Mouse (Mus musculus): ENCODE measurements around the gene Wdr35. TPM values are rescaled to one million over a fixed set of nuclear protein-coding genes. Genes with fewer than 3 reads are reported as not detected.

Wdr35 gene
- polyA plus RNA-seq, 1 experiment from 2014 or later: 25.4 TPM

GRCm38 (mm10) chr12:9071493-9071892 lies 97.8 kb downstream of the Wdr35 start:
- WGBS: 46% methylated on average over 4 of the region's 4 CpGs
- Histone ChIP-seq H3K9ac (ENCODE audit: low read depth, low read length) (no peak overlapping the region), H3K4me2 (ENCODE audit: low read length) (no peak overlapping the region), H3K4me1 (ENCODE audit: control insufficient read depth, insufficient read depth, low read length) (no peaks in the 10 kb centered on the region), H3K36me3 (ENCODE audit: control insufficient read depth, insufficient read depth, low read length) (no peaks in the 10 kb centered on the region), H3K4me3 (ENCODE audit: low read depth, low read length) (no peak overlapping the region), H3K27me3 (ENCODE audit: control insufficient read depth, insufficient read depth, low read depth, low read length) (no peaks in the 10 kb centered on the region), H3K27ac (ENCODE audit: low read length) (no peak overlapping the region), H3K9me3 (replicated peaks; ENCODE audit: control insufficient read depth, low read length, poor library complexity, severe bottlenecking) (no peaks in the 10 kb centered on the region)
- no peak for ATAC-seq

- 95% methylated on average over 3 of the region's 3 CpGs for WGBS
- H3K4me1 ChIP-seq (ENCODE audit: control insufficient read depth, insufficient read depth, low read length): no peaks in the 10 kb centered on the region
- no peaks in the 10 kb centered on the region for H3K9me3 ChIP-seq (replicated peaks; ENCODE audit: control insufficient read depth, low read length, poor library complexity, severe bottlenecking)
- H3K27me3 ChIP-seq (ENCODE audit: control insufficient read depth, insufficient read depth, low read depth, low read length): no peaks in the 10 kb centered on the region
- H3K36me3 ChIP-seq (ENCODE audit: control insufficient read depth, insufficient read depth, low read length): no peaks in the 10 kb centered on the region
- no peak overlapping the region for H3K4me2 ChIP-seq (ENCODE audit: low read length)
- no peak overlapping the region for H3K4me3 ChIP-seq (ENCODE audit: low read depth, low read length)
- ATAC-seq: no peak
- H3K27ac ChIP-seq (ENCODE audit: low read length): no peak overlapping the region
- no peak overlapping the region for H3K9ac ChIP-seq (ENCODE audit: low read depth, low read length)
These were observed 103.9 kb downstream of the Wdr35 start for GRCm38 (mm10) chr12:9077554-9078125.

Other genes with a start within 250 kb of the Wdr35 start
- 16.7 and 19.0 TPM in 2 replicates for gene Sdc1, start 202.6 kb upstream of the Wdr35 start, polyA plus RNA-seq (2015; fragmentation: Nextera tagmentation; extraction: Ambion mirVana)
- 190 and 201 TPM in 2 replicates for gene Laptm4a, start 52.2 kb upstream of the Wdr35 start, polyA plus RNA-seq (2015; fragmentation: Nextera tagmentation; extraction: Ambion mirVana)
- 0.11 and 0.15 TPM in 2 replicates for gene Matn3, start 26.0 kb upstream of the Wdr35 start, polyA plus RNA-seq (2015; fragmentation: Nextera tagmentation; extraction: Ambion mirVana)
- gene Ttc32, start 56.1 kb downstream of the Wdr35 start, polyA plus RNA-seq (2015; fragmentation: Nextera tagmentation; extraction: Ambion mirVana): 6.0 and 7.0 TPM in 2 replicates